Mouse (Mus musculus) bone marrow macrophage, adult 2 months (primary cell): Measurements from ENCODE around the gene E2f4. TPM values are rescaled to one million over a fixed set of nuclear protein-coding genes. Genes with fewer than 3 reads are reported as not detected.
A peak's percentile ranks its signal among the peaks of the same experiment; 100 is the strongest.

ENCODE experiments used
- H3K27ac ChIP-seq: 2 replicates; pipeline ENCODE4 v1.5.1; 2012; ENCODE audit warnings: low read depth, low read length; ENCODE audit not compliant: insufficient read depth
- H3K4me1 ChIP-seq: 2 replicates; pipeline ENCODE4 v1.6.1; 2012; ENCODE audit warnings: low read length; ENCODE audit not compliant: control insufficient read depth, insufficient read depth
- H3K4me3 ChIP-seq: 2 replicates; pipeline ENCODE4 v1.5.1; 2012; ENCODE audit warnings: mild to moderate bottlenecking, low read length, moderate library complexity; ENCODE audit not compliant: insufficient read depth
- CTCF ChIP-seq: IDR thresholded peaks from 2 replicates; pipeline ENCODE4 v1.5.1; 2012; ENCODE audit warnings: low read depth, mild to moderate bottlenecking, low read length, moderate library complexity
- POLR2A ChIP-seq: IDR thresholded peaks from 2 replicates; pipeline ENCODE4 v1.6.1; 2012; ENCODE audit warnings: mild to moderate bottlenecking, low read depth, low read length, borderline replicate concordance
- polyA plus RNA-seq: library from polyadenylated mRNA; stranded (reverse); fragments of >200 nt; gene quantifications from 2 replicates; pipeline ENCODE4 v1.2.4, GENCODE M21; 2012; ENCODE audit not compliant: missing spikeins, insufficient read depth, insufficient read length

The E2f4 gene
- polyA plus RNA-seq, 1 experiment: 40.6 TPM

DNA sequence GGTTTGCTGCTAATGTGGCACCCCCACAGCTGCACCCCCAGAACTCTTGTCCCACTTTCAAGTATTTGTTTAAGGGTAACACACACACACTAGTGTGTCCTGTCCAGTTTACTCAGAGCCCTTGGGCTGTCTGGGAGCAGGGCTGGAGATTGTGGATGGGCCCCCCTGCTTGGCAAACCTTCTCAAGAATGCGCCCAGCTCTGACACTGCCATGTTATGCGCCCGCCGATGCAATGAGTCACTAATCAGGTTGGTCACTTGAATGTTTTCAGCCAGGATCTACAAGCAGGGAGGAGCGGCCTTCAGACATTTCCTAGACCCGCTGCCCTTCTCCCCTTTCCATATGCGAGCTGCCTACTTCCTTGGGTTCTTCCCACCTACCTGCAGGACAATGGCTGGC lies 5.0 kb upstream of the E2f4 start:
- peaks cover 21% of the 10 kb centered on the region for H3K4me1 ChIP-seq
- H3K27ac ChIP-seq: no peak overlapping the region
- TF ChIP-seq CTCF (no peak), POLR2A (no peak)
- no peak overlapping the region for H3K4me3 ChIP-seq

DNA sequence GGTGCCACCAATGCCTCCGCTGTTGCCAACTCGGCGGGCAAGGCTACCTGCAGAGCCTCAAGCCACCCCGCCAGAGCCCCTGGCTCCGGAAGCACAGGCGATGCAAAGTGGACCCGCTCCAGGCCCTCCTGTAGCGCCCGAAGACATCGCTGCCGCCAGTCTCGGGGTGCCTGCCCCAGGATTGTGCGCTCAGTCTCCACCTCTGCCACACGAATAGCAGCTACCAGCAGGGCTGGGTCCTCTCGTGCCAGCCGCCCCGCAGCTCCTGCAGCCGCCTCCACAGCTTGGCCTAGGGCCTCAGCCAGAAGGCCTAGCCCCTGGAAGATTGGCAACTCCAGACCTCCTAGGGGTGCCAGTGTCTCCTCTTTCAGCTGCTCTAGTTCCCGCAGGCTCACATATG lies 4.1 kb upstream of the E2f4 start:
- Histone ChIP-seq H3K27ac (no peak overlapping the region), H3K4me3 (no peak overlapping the region), H3K4me1 (peaks cover 21% of the 10 kb centered on the region)
- TF ChIP-seq POLR2A (no peak), CTCF (no peak)

DNA sequence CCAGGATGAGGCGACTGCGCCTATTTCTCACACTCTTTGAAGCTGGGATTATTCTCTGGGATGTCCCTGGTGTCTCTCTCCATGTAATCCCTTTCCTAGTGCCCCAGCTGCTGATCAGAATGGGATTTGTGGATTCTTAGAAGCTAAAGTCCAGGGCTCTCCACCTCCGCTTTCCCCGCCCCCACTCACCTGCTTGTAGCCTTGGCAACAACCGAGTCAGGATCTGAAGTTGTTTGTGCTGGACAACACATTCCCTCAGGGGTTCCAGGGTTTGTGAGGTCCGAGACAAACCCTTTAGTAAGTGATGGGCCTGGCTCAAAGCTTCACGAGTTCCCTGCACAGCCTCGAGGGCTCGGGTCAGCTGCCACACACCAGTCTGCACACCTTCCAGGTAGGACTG lies 2.7 kb upstream of the E2f4 start:
- no peak overlapping the region for H3K4me3 ChIP-seq
- TF ChIP-seq CTCF (no peak), POLR2A (no peak)
- H3K27ac ChIP-seq: no peak overlapping the region
- H3K4me1 ChIP-seq: peaks cover 21% of the 10 kb centered on the region

DNA sequence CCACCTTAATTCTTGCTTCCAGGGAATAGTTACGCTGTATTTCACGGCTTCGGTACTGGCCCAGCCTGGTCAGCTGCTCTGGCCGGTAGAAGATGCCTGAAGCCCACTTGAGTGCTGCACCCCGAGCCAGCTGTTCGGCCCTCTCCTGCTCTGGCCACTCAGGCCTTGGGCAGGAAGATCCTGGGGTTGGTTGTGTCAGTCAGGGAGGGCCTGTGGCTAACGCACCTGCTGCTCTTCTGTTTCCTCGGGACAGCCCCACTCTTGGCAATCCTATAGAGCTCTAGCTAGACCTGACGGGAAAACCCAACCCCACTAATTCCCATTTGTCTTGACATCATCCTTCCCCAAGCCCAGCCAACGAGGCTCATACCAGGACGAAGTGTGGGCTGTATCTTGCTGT lies 2.2 kb upstream of the E2f4 start:
- H3K4me1 ChIP-seq: peaks cover 19% of the 10 kb centered on the region
- H3K4me3 ChIP-seq: no peak overlapping the region
- TF ChIP-seq POLR2A (no peak), CTCF (no peak)
- H3K27ac ChIP-seq: no peak overlapping the region

DNA sequence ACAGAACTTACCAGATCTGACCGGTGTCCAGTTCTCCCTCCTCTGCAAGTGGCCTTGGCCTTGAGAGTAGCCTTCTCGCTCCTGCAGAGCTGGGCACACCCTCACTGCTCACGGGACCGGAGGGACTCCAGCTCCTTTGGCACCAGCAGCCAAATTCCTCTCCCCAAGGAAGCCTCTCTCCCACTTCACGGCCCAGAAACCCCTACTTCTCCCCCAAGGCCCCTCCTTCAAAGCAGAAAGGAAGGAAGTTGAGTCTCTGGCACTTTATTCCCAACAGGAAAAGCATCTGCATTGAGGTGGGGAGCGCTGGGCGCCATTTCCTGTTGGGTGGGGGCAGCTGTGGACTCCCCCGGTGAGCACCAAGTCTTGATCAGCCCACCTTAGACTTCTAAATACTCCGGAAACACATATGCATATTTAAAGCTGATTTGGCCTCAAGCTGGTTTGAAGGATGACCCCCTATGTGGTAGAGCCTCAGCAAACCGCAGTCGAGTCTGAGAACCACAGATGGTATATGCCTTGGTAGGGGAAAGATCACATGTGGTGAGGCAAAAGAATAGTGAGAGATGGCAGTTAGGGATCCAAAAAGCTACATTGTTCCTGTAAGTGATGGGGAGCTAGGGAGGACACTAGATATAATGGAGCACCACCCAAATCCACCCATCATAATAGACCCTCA lies 1.4 kb upstream of the E2f4 start, which contains the start of gene Exoc3l:
Gene Exoc3l, minus strand, starts transcription at position 207 of the 679 bp plus-strand sequence.
- H3K4me1 ChIP-seq: peaks cover 18% of the 10 kb centered on the region
- TF ChIP-seq CTCF (no peak), POLR2A (no peak)
- H3K27ac ChIP-seq: no peak within 1 kb of the TSS
- no peak within 1 kb of the TSS for H3K4me3 ChIP-seq

DNA sequence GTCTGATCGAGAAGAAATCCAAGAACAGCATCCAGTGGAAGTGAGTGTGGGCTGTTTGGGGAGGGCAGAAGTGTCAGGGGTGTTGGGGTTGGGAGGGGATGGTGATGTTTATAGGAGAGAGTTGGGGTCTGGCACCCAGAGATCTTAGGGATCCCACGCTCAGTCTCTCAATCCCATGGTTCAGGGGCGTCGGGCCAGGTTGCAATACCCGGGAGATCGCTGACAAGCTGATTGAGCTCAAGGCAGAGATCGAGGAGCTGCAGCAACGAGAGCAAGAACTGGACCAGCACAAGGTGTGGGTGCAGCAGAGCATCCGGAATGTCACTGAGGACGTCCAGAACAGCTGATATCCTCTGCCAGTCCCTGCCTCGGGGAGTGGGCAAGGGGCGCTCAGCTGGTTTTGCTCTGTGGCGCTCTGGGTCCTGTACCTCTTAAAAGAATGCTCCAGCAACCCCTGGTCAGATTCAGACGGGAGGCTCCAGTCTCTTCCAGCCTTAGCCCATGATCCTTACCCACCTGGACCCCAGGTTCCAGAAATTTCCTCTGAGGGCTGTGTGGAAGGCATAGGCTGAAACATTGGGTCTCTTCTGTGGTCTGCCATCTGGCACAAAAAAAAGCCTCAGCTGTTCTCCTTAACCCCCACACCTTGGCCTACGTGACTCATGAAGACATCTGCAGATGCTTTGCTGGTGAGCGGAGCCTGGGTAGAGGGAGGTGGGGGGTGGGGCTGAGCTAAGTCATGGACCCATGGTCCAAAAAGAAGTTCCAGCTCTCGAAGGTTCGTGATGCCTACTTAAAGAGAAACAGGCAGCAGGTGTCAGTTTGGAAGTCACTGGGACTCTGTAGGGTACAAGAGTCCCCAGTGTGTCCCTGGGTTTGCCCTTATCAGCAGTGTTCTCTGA lies 1.1 kb downstream of the E2f4 start:
- no peak for TF ChIP-seq POLR2A
- no peak for TF ChIP-seq CTCF
- H3K4me3 ChIP-seq: peak overlapping the region; percentile 92
- peaks cover 39% of the 10 kb centered on the region for H3K4me1 ChIP-seq
- no peak overlapping the region for H3K27ac ChIP-seq

DNA sequence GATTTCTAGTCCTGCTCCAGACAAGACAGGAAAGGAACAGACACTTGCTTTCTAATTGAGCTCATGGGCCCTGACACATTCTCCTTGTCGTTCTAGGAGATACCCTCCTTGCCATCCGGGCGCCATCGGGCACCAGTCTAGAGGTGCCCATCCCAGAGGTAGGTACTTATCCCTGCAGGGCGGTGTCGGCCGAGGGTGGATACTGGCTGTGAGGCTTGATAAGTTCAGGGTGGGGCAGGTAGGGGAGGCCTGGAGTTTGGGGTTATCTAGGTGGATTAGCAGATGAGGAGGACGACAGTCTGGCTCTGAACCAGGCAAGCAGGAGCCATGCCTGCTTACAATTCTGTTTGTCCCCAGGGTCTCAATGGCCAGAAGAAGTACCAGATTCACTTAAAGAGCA lies 2.5 kb downstream of the E2f4 start:
- TF ChIP-seq POLR2A: no peak
- no peak for TF ChIP-seq CTCF
- H3K4me1 ChIP-seq: peaks cover 51% of the 10 kb centered on the region
- no peak overlapping the region for H3K4me3 ChIP-seq
- H3K27ac ChIP-seq: no peak overlapping the region

DNA sequence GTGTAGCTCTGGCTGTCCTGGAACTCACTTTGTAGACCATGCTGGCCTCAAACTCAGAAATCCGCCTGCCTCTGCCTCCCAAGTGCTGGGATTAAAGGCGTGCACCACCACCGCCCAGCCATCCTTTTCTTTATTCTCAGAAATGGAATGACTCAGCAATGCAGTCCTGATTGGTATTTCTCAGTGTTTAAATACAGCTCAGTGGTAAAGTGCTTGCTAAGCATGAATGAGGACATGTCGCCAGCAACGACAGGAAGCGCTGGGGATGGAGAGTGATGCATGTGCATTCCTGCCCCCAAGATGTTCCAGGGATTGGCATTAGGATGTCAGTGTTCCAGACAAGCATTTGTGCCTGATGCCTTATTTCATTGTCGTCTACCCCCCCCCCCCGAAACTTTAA lies 5.9 kb downstream of the E2f4 start:
- Histone ChIP-seq H3K4me1 (peaks cover 47% of the 10 kb centered on the region), H3K4me3 (no peak overlapping the region), H3K27ac (peak overlapping the region; percentile 67)
- TF ChIP-seq POLR2A (no peak), CTCF (no peak)

DNA sequence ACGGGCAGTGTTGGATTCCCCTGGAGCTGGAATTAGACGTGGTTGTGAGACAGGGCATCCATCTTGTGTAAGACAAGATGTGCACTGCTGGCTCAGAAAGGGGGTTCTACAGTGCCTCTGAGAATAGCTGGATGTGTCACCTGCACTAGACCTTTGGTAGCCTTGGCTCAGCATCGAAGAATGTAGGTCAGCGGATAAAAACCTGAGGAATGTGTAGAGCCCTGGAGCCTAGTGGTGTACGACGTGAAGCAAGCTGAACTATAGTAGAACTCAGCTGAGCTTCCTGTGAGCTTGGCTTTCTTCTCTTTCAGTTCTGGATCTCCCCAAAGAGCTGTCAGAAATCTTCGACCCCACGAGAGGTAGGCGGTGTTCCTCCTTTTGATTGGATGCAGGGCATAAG lies 6.4 kb downstream of the E2f4 start:
- H3K27ac ChIP-seq: peak overlapping the region; percentile 16
- no peak for TF ChIP-seq POLR2A
- no peak for TF ChIP-seq CTCF
- H3K4me3 ChIP-seq: no peak overlapping the region
- peaks cover 44% of the 10 kb centered on the region for H3K4me1 ChIP-seq
